Mouse (Mus musculus): Measurements from ENCODE around the gene Pigo. TPM values are rescaled to one million over a fixed set of nuclear protein-coding genes. Genes with fewer than 3 reads are reported as not detected.
"Not testable (repeated sequence)": the region's sequence is repeated elsewhere in the genome, so short reads cannot be mapped to it uniquely, and the experiment has no call there.

Pigo gene
- polyA plus RNA-seq, 1 experiment from 2014 or later: 23.9 TPM

DNA sequence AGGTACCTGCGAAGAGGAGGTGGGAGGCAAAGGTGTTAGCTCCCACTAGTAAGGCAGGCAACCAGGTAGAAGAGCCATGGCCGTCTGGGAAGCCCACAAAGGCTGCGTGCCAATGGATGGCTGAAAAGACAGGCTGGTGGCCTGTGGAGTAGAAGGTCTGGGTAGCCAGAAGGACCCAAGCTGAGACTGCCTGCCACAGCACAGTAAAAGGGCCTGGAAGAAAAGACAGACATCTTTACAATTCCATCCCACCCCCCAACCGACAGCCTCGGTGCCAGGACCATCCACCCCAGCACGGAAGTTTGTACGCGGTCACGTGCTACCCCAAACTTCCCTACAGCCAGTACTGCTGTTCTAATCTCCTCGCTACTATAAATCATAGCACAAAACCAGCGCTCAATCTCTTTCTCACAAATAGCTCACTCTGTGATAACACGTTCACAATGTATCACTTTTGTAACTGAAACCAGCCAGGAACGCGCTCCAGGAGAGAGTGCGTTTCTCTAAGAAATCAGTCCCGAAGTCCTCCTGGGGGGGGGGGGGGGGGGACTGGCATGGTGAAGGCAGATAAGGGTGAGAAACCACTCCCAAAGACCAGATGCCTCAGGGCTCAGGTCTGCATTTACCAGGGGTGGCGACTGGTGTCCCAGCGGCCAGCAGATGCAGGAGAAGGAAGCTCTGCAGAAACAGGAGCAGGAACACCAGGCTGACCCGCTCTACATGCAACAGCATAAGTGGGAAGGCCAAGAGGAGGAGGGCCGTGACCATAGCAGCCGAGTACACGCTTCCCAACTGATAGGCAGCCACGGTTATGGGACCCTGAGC lies 5.8 kb downstream of the Pigo start:
- H3K4me2 ChIP-seq (replicated peaks): no peak overlapping the region
- no peak overlapping the region for H3K4me3 ChIP-seq (replicated peaks)
- no peak for ATAC-seq (ENCODE audit: insufficient number of reproducible peaks, low FRiP score, low TSS enrichment, low read depth)
- peaks cover 73% of the 10 kb centered on the region for H3K36me3 ChIP-seq
- peaks cover 7% of the 10 kb centered on the region for H3K4me1 ChIP-seq
- no peak overlapping the region for H3K27ac ChIP-seq (replicated peaks)
- H3K9ac ChIP-seq: no peak overlapping the region
- H3K27me3 ChIP-seq: no peaks in the 10 kb centered on the region
- 93% methylated on average over 23 of the region's 23 CpGs for WGBS
- no peaks in the 10 kb centered on the region for H3K9me3 ChIP-seq (replicated peaks)

DNA sequence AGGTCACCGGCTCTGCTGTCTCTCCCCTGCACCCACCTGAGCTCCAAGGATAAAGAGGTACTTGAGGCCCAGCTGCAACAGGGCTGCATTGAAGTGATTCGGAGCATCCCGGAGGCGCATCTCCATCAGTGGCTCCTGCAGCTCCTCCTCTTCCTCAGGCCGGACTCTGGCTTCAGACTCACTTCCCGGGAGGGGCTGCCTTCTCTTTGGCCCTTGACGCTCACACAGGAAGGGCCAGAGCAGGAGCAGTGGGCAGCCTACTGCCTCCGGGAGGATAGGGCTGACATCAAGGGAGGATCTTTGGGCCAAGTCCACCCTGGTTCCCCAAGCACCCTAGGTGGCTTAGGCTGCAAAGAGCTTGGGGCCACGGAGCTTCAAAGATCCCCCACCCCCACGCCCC lies 6.4 kb downstream of the Pigo start:
- Histone ChIP-seq H3K27ac (replicated peaks) (no peak overlapping the region), H3K4me2 (replicated peaks) (no peak overlapping the region), H3K36me3 (peaks cover 73% of the 10 kb centered on the region), H3K9me3 (replicated peaks) (no peaks in the 10 kb centered on the region), H3K4me3 (replicated peaks) (no peak overlapping the region), H3K4me1 (peaks cover under 1% of the 10 kb centered on the region; the same call in 1 of the 2 replicates), H3K27me3 (no peaks in the 10 kb centered on the region), H3K9ac (no peak overlapping the region)
- WGBS: 90% methylated on average over 10 of the region's 10 CpGs
- ATAC-seq (ENCODE audit: insufficient number of reproducible peaks, low FRiP score, low TSS enrichment, low read depth): no peak

GRCm38 (mm10) chr4:43018156-43018555 lies 7.5 kb downstream of the Pigo start:
- no peak overlapping the region for H3K4me3 ChIP-seq (replicated peaks)
- no peaks in the 10 kb centered on the region for H3K4me1 ChIP-seq
- H3K27ac ChIP-seq (replicated peaks): no peak overlapping the region
- 85% methylated on average over 4 of the region's 4 CpGs for WGBS
- H3K36me3 ChIP-seq: peaks cover 66% of the 10 kb centered on the region
- no peaks in the 10 kb centered on the region for H3K27me3 ChIP-seq
- no peaks in the 10 kb centered on the region for H3K9me3 ChIP-seq (replicated peaks)
- no peak for ATAC-seq (ENCODE audit: insufficient number of reproducible peaks, low FRiP score, low TSS enrichment, low read depth)
- H3K4me2 ChIP-seq (replicated peaks): no peak overlapping the region
- no peak overlapping the region for H3K9ac ChIP-seq

DNA sequence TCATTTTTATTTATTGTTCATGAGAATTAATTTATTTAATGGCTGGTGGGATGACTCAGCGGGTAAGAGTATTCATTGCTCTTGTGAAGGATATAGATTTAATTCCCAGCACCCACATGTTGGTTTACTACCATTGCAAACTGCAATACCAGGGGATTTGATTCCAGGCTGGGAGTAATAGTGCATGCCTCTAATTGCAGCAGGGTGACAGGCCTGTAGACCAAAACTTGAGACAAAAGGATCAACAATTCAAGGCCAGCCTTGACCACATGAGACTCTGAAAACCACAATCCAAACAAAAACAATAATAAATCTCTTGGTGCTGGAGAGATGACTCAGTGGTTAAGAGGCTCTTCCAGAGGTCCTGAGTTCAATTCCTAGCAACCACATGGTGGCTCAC lies 13.5 kb downstream of the Pigo start:
- H3K27ac ChIP-seq (replicated peaks): no peak overlapping the region
- no peak overlapping the region for H3K4me2 ChIP-seq (replicated peaks)
- no peaks in the 10 kb centered on the region for H3K27me3 ChIP-seq
- H3K9ac ChIP-seq: no peak overlapping the region
- ATAC-seq (ENCODE audit: insufficient number of reproducible peaks, low FRiP score, low TSS enrichment, low read depth): no peak
- WGBS: 90% methylated on average over 1 of the region's 1 CpGs
- peaks cover 13% of the 10 kb centered on the region for H3K4me1 ChIP-seq
- peaks cover 9% of the 10 kb centered on the region for H3K36me3 ChIP-seq
- H3K4me3 ChIP-seq (replicated peaks): no peak overlapping the region
- no peaks in the 10 kb centered on the region for H3K9me3 ChIP-seq (replicated peaks)

- WGBS: 1% methylated on average over 37 of the region's 37 CpGs
- Histone ChIP-seq H3K9ac (peak within 1 kb of the TSS; percentile 23), H3K27me3 (no peaks in the 10 kb centered on the region)
Measured at GRCm38 (mm10) chr4:43010161-43011038, 15.2 kb downstream of the Pigo start, which contains the start of gene Fancg. TSS of gene Fancg (minus strand) at chr4:43010506.

GRCm38 (mm10) chr4:43005765-43006164 lies 19.9 kb downstream of the Pigo start:
- H3K36me3 ChIP-seq: no peaks in the 10 kb centered on the region
- no peaks in the 10 kb centered on the region for H3K9me3 ChIP-seq (replicated peaks)
- ATAC-seq (ENCODE audit: insufficient number of reproducible peaks, low FRiP score, low TSS enrichment, low read depth): no peak
- 53% methylated on average over 2 of the region's 2 CpGs for WGBS
- no peak overlapping the region for H3K4me3 ChIP-seq (replicated peaks)
- H3K27me3 ChIP-seq: no peaks in the 10 kb centered on the region
- no peak overlapping the region for H3K9ac ChIP-seq
- no peak overlapping the region for H3K27ac ChIP-seq (replicated peaks)
- no peak overlapping the region for H3K4me2 ChIP-seq (replicated peaks)
- H3K4me1 ChIP-seq: peaks cover 18% of the 10 kb centered on the region

More at GRCm38 (mm10) chr4:43010161-43011038, 15.2 kb downstream of the Pigo start, which contains the start of gene Fancg:
- Histone ChIP-seq H3K4me2 (replicated peaks) (peak within 1 kb of the TSS; percentile 80), H3K9me3 (replicated peaks) (no peaks in the 10 kb centered on the region), H3K4me3 (replicated peaks) (peak within 1 kb of the TSS; percentile 86), H3K27ac (replicated peaks) (peak within 1 kb of the TSS; percentile 39), H3K36me3 (no peaks in the 10 kb centered on the region), H3K4me1 (peaks cover 13% of the 10 kb centered on the region)
- peak; percentile 90 for ATAC-seq (ENCODE audit: insufficient number of reproducible peaks, low FRiP score, low TSS enrichment, low read depth)

DNA sequence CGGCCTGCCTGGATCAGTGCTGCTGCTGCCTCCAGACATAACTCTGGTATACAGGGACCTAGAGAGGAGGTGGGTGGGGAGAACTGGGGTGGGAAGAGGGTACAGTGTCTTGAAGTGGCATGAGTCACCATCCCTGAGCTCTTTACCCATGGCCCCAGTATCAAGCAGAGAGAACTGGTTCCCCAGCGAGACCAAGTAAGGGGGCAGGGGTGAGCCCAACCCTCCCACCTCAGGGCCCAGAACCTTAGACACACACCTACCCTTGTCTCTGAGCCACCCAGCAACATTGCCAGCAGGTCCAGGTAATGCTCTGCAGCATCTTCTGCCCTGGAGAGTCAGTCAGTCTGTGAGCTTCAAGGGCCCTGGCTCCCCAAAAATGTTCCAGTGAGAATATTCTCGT lies 20.7 kb downstream of the Pigo start:
- H3K27me3 ChIP-seq: no peaks in the 10 kb centered on the region
- H3K27ac ChIP-seq (replicated peaks): no peak overlapping the region
- peaks cover 20% of the 10 kb centered on the region for H3K4me1 ChIP-seq
- no peak for ATAC-seq (ENCODE audit: insufficient number of reproducible peaks, low FRiP score, low TSS enrichment, low read depth)
- 87% methylated on average over 3 of the region's 3 CpGs for WGBS
- H3K4me3 ChIP-seq (replicated peaks): no peak overlapping the region
- H3K9ac ChIP-seq: no peak overlapping the region
- H3K4me2 ChIP-seq (replicated peaks): no peak overlapping the region
- H3K36me3 ChIP-seq: no peaks in the 10 kb centered on the region
- H3K9me3 ChIP-seq (replicated peaks): no peaks in the 10 kb centered on the region

- 0 out of 2 replicates have a peak overlapping the region, but pooled peaks have one; percentile 11 for H3K27ac ChIP-seq (replicated peaks)
- WGBS: 73% methylated on average over 12 of the region's 12 CpGs
- no peak overlapping the region for H3K4me2 ChIP-seq (replicated peaks)
- H3K36me3 ChIP-seq: no peaks in the 10 kb centered on the region
- no peak overlapping the region for H3K4me3 ChIP-seq (replicated peaks)
- no peak for ATAC-seq (ENCODE audit: insufficient number of reproducible peaks, low FRiP score, low TSS enrichment, low read depth)
- no peak overlapping the region for H3K9ac ChIP-seq
- H3K4me1 ChIP-seq: peaks cover 19% of the 10 kb centered on the region
- H3K9me3 ChIP-seq (replicated peaks): no peaks in the 10 kb centered on the region
- no peaks in the 10 kb centered on the region for H3K27me3 ChIP-seq
Measured at GRCm38 (mm10) chr4:43002756-43003439, 22.7 kb downstream of the Pigo start.

DNA sequence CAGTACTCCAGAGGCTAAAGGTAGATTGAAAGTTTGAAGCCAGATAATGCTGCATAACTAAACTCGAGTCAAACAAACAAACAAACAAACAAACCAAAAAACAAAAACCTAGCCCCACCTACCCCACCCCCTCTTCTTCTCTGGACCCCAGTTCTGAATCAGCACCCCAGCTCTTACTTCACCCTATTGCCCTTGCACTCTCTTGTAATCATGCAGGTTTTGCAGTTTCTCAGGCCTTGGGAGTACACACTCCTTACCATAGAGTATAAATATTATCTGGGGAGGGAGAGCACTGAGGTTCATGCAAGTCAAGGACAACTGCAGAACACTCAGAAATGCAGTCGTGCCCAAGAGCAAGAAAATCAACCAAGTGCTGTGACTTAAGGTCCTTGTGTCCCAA lies 24.3 kb downstream of the Pigo start:
- H3K27ac ChIP-seq (replicated peaks): no peak overlapping the region
- 87% methylated on average over 2 of the region's 2 CpGs for WGBS
- H3K9ac ChIP-seq: no peak overlapping the region
- H3K4me2 ChIP-seq (replicated peaks): no peak overlapping the region
- no peaks in the 10 kb centered on the region for H3K27me3 ChIP-seq
- no peaks in the 10 kb centered on the region for H3K36me3 ChIP-seq
- no peaks in the 10 kb centered on the region for H3K9me3 ChIP-seq (replicated peaks)
- H3K4me1 ChIP-seq: peaks cover 27% of the 10 kb centered on the region
- ATAC-seq (ENCODE audit: insufficient number of reproducible peaks, low FRiP score, low TSS enrichment, low read depth): no peak
- no peak overlapping the region for H3K4me3 ChIP-seq (replicated peaks)

DNA sequence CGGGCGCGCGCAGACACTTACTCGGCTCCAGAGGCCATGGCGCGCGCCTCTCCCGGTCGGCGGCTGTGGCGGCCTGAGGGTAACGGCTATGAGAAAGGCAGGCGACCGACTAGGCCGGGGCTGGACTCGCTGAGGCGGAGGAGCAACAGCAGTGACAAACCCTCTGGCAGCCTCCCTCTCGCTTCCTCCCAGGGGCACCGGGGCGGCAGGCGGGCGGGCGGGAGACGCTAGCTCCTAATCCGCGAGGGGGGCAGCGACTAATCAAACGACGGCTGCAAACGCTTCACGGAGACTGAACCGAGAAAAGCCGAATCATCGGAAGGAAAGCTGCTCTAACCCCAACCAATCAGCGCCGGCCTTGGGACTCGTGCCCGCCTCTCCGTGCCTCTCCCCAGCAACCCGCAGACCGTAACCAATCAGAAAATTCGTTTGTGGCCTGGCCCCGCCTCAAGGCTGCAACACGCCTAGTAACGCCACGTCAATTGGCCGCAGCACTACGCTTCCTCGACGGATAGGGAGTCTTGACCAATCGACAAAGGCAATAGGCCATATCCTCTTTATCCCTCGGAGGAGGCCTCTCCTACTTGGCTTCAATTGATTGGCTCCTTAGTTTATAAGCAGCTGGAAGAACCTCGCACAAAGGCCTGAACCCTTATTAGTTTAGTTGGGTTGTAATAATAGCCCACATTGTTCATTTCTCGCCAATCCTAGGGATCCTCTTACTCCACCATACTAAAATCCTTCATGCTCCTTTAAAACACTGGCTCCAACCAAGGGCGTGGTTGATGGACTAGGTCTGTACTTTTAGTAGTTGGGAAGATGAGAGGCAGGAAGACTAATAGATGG lies 25.3 kb downstream of the Pigo start, which contains the start of gene Vcp:
Gene Vcp (minus strand): TSS at position 367 of the 846 bp plus-strand sequence.
- peak; percentile 99 for ATAC-seq (ENCODE audit: insufficient number of reproducible peaks, low FRiP score, low TSS enrichment, low read depth)
- WGBS: under 1% methylated on average over 51 of the region's 56 CpGs
- peak within 1 kb of the TSS; percentile 94 for H3K4me3 ChIP-seq (replicated peaks)
- H3K9ac ChIP-seq: peak within 1 kb of the TSS; percentile 98
- H3K27me3 ChIP-seq; H3K9me3 ChIP-seq (replicated peaks); H3K36me3 ChIP-seq: not testable (repeated sequence)
- H3K4me2 ChIP-seq (replicated peaks): peak within 1 kb of the TSS; percentile 61
- H3K4me1 ChIP-seq: peaks cover 27% of the 10 kb centered on the region
- peak within 1 kb of the TSS; percentile 99 for H3K27ac ChIP-seq (replicated peaks)

All from embryonic facial prominence, embryonic 15.5 days (tissue).